Mouse (Mus musculus) midbrain, postnatal 0 days (tissue): ENCODE data around the gene Thsd4. TPM values are rescaled to one million over a fixed set of nuclear protein-coding genes. Genes with fewer than 3 reads are reported as not detected.

Source experiments
- ATAC-seq: fragments of 200-750 bp; cut with Nextera tagmentation; 2 replicates; pipeline ENCODE4 v1.8.0; 2017; ENCODE audit warnings: moderate number of reproducible peaks, mild to moderate bottlenecking, moderate TSS enrichment, moderate library complexity; ENCODE audit not compliant: low FRiP score
- DNase-seq: peaks from one replicate; pipeline ENCODE4 v3.0.0-alpha.2; 2015; ENCODE audit warnings: low spot score
- H3K27ac ChIP-seq: fragments of 300-500 bp; sonication (generic); 2 replicates; pipeline ENCODE4 v1.5.1; 2014; ENCODE audit warnings: low read depth, mild to moderate bottlenecking, low read length, mixed read lengths
- H3K27me3 ChIP-seq: fragments of 300-500 bp; sonication (generic); 2 replicates; pipeline ENCODE4 v1.6.1; 2014; ENCODE audit warnings: low read length, control low read depth, mixed read lengths; ENCODE audit not compliant: insufficient read depth
- H3K36me3 ChIP-seq: fragments of 300-500 bp; sonication (generic); 2 replicates; pipeline ENCODE4 v1.6.1; 2014; ENCODE audit warnings: low read length, control low read depth, mixed read lengths; ENCODE audit not compliant: insufficient read depth
- H3K4me1 ChIP-seq: fragments of 300-500 bp; sonication (generic); 2 replicates; pipeline ENCODE4 v1.6.1; 2014; ENCODE audit warnings: mild to moderate bottlenecking, control low read depth, antibody characterized with exemption, low read length, mixed read lengths; ENCODE audit not compliant: insufficient read depth
- H3K4me2 ChIP-seq: fragments of 300-500 bp; sonication (generic); 2 replicates; pipeline ENCODE4 v1.6.1; 2014; ENCODE audit warnings: low read depth, mild to moderate bottlenecking, low read length, mixed read lengths; ENCODE audit not compliant: poor library complexity, severe bottlenecking
- H3K4me3 ChIP-seq: fragments of 300-500 bp; sonication (generic); 2 replicates; pipeline ENCODE4 v1.5.1; 2014; ENCODE audit warnings: low read depth, mild to moderate bottlenecking, low read length, moderate library complexity
- H3K9ac ChIP-seq: fragments of 300-500 bp; sonication (generic); replicated peaks from 2 replicates; pipeline ENCODE4 v1.6.1; 2014; ENCODE audit warnings: mild to moderate bottlenecking, low read length, moderate library complexity, mixed read lengths; ENCODE audit not compliant: poor library complexity, severe bottlenecking
- H3K9me3 ChIP-seq: fragments of 300-500 bp; sonication (generic); 2 replicates; pipeline ENCODE4 v1.6.1; 2016; ENCODE audit warnings: low read length, control low read depth
- CTCF ChIP-seq: IDR thresholded peaks from 2 replicates; pipeline ENCODE4 v1.5.1; 2016; ENCODE audit warnings: antibody characterized with exemption, mild to moderate bottlenecking
- WGBS: fragments of 180-500 bp; shearing (Covaris S2); extraction: QIAGEN DNeasy Blood & Tissue Kit; methylation state at CpG from one replicate; pipeline ENCODE4 v1.1.7; 2014; 5-methylcytosine and 5-hydroxymethylcytosine counted together
- polyA plus RNA-seq: library from polyadenylated mRNA; unstranded; fragments of >200 nt; fragmentation: Nextera tagmentation; extraction: Ambion mirVana; gene quantifications from 2 replicates; pipeline ENCODE4 v1.2.1, GENCODE M21; 2015
- total RNA-seq: library from RNA; depleted of rRNA; stranded (reverse); fragments of >200 nt; gene quantifications from 2 replicates; pipeline ENCODE4 v1.2.3, GENCODE M21; 2014

Gene Thsd4
- total and polyA plus RNA-seq, 2 experiments from 2014 or later: 4.8 to 23.6 TPM

DNA sequence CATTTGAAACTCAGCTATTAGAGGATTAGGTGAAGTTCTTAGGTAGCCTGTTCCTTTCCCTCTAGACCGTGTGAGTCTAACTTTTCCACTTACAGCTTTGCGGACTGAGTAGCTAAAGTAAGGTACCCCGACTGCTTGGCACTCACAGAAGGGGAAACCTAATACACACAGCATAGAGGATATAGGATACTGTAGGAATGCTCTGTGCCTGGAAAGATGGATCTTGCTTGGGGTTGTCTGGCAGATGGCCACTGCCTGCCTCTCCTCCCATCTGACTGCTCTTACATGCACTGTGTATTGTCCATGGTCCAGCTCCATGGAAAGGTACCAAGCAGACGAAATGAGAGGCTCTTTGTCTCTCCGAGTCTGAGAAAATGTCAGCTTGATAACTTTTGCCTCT lies 530.4 kb downstream of the Thsd4 start:
- ATAC-seq: no peak
- Histone ChIP-seq H3K9me3 (no peaks in the 10 kb centered on the region), H3K4me1 (no peaks in the 10 kb centered on the region), H3K27ac (no peak overlapping the region), H3K9ac (no peak overlapping the region), H3K4me3 (no peak overlapping the region), H3K4me2 (no peak overlapping the region), H3K36me3 (no peaks in the 10 kb centered on the region), H3K27me3 (no peaks in the 10 kb centered on the region)
- WGBS: 71% methylated on average over 5 of the region's 5 CpGs
- no peak for TF ChIP-seq CTCF
- DNase-seq: no peak

DNA sequence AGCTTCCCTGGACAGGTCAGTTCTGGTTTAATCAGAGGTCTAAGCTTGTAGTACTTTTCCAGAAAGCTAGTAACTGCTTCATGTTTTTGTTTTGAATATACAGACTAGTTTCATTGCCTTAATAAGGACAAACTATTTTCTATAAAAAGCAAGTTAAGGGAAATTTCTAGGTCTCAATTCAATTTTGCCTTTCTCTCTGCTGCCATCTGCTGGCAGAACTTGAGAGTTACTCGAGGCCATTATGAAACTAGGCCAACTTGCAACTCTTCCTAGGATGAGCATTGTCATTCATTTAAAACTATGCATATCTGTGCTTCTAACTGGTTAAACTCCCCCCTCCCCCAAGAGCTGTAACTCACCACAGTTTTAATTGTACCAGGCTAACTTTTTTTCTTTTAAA lies 532.0 kb downstream of the Thsd4 start:
- TF ChIP-seq CTCF: peak; percentile 92
- WGBS: 0% methylated on average over 1 of the region's 1 CpGs

DNA sequence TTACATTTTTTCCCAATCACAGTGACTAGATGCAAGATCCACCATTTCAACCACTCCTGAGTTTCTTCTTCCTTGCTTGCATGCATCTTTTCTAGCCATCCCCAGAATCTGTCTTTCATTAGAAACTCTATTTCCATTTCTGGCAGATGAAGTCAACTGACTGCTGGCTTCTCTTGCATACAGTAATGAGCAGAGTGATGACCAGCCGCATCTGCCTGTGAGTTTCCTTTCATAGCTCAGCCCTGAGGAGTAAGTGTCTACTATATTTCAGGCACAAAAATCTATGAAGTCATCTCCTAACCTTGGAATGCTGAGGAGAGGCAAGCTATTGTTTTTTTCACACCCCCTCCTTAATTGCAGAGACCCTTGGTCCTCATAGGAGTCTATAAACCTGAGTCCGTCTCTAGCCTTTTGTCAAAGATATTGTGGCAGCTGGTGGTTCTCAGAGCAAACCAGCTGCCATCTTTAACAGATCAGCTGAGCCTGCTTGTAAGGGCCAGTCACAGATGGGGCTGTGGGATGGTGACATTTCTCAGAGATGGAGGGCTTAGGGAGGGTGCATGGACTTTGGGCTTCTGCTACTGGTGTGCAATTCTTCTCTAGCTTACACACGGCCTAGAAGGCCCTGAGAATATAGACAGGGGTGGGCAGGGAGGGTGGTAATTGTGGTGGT lies 535.8 kb downstream of the Thsd4 start:
- TF ChIP-seq CTCF: no peak
- no peaks in the 10 kb centered on the region for H3K4me1 ChIP-seq
- no peak overlapping the region for H3K9ac ChIP-seq
- no peak overlapping the region for H3K4me2 ChIP-seq
- H3K27me3 ChIP-seq: no peaks in the 10 kb centered on the region
- no peak overlapping the region for H3K27ac ChIP-seq
- H3K9me3 ChIP-seq: no peaks in the 10 kb centered on the region
- no peak overlapping the region for H3K4me3 ChIP-seq
- ATAC-seq (no peak), DNase-seq (no peak)
- H3K36me3 ChIP-seq: no peaks in the 10 kb centered on the region
- WGBS: 79% methylated on average over 3 of the region's 3 CpGs

More for the DNA sequence above, 532.0 kb downstream of the Thsd4 start:
- DNase-seq (peak; percentile 75), ATAC-seq (no peak)
- Histone ChIP-seq H3K4me2 (no peak overlapping the region), H3K36me3 (no peaks in the 10 kb centered on the region), H3K27ac (no peak overlapping the region), H3K4me1 (no peaks in the 10 kb centered on the region), H3K27me3 (no peaks in the 10 kb centered on the region), H3K9ac (no peak overlapping the region), H3K9me3 (no peaks in the 10 kb centered on the region), H3K4me3 (no peak overlapping the region)

DNA sequence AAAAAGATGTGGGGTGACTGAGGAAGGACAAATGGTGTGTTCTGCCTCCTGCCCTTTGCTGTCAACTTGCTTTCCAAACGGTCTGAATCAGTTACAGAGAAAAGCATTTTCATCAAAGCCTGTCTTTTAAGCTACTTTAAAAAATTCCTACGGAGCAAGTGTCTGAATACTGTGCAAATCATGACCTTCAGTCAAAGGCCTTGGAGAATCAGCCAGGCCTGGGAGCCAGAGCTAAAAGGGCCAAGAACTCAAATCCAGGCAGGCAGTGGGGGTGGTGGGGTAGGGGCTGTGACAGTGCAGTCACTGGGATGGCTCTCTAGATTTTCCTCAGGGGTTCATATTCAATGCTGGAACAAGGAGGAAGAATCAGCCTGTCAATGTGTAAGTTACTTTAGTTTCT lies 540.7 kb downstream of the Thsd4 start:
- ATAC-seq (no peak), DNase-seq (no peak)
- H3K27ac ChIP-seq: no peak overlapping the region
- H3K9ac ChIP-seq: no peak overlapping the region
- H3K4me2 ChIP-seq: no peak overlapping the region
- H3K27me3 ChIP-seq: no peaks in the 10 kb centered on the region
- WGBS: 17% methylated on average over 2 of the region's 2 CpGs
- no peaks in the 10 kb centered on the region for H3K4me1 ChIP-seq
- H3K36me3 ChIP-seq: no peaks in the 10 kb centered on the region
- no peak overlapping the region for H3K4me3 ChIP-seq
- no peak for TF ChIP-seq CTCF
- H3K9me3 ChIP-seq: no peaks in the 10 kb centered on the region

- TF ChIP-seq CTCF: no peak
- Histone ChIP-seq H3K9me3 (no peaks in the 10 kb centered on the region), H3K4me1 (no peaks in the 10 kb centered on the region), H3K4me3 (no peak overlapping the region), H3K4me2 (no peak overlapping the region), H3K27me3 (no peaks in the 10 kb centered on the region), H3K36me3 (no peaks in the 10 kb centered on the region), H3K9ac (no peak overlapping the region), H3K27ac (no peak overlapping the region)
- WGBS: 68% methylated on average over 4 of the region's 4 CpGs
- no peak for DNase-seq
- no peak for ATAC-seq
These were observed 550.6 kb downstream of the Thsd4 start for GRCm38 (mm10) chr9:59971263-59971662.

DNA sequence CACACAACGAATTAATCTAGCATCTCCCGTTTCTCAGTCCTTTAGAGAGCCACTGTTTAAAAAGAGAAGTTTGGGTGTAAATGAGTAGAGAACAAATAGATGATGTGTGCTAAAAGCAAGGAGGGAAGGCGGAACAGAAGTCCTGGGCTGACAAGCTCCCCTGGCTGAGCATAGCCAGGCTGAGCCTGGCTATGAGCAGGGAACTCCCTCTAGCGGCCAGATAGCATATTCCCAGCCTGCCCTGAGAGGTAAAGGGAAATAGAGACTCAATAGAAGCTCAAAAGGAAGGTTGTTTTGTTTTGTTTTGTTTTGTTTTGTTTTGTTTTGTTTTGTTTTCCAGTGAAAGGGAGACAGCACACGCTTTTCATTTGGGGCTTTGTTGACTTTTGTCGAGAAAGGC lies 552.5 kb downstream of the Thsd4 start:
- Histone ChIP-seq H3K4me1 (no peaks in the 10 kb centered on the region), H3K9me3 (no peaks in the 10 kb centered on the region), H3K36me3 (no peaks in the 10 kb centered on the region), H3K27ac (no peak overlapping the region), H3K9ac (no peak overlapping the region), H3K4me3 (no peak overlapping the region), H3K27me3 (no peaks in the 10 kb centered on the region), H3K4me2 (no peak overlapping the region)
- 27% methylated on average over 6 of the region's 6 CpGs for WGBS
- peak; percentile 94 for TF ChIP-seq CTCF
- ATAC-seq (peak; percentile 41; the same call in 1 of the 2 replicates), DNase-seq (peak; percentile 86)
